Mouse (Mus musculus) adrenal gland, postnatal 4 days (tissue): ENCODE results near the gene Setd6. TPM values are rescaled to one million over a fixed set of nuclear protein-coding genes. Genes with fewer than 3 reads are reported as not detected.
A peak's percentile ranks its signal among the peaks of the same experiment; 100 is the strongest.

Experiments
- DNase-seq, 2 experiments: peaks; one replicate each; pipeline ENCODE4 v3.0.0; 2021 to 2022; ENCODE audit warnings: low spot score in 2 of 2, mixed read lengths in 2 of 2
- microRNA-seq: library from miRNA; unstranded; fragments of <30 nt; microRNA quantifications from one replicate; pipeline ENCODE4 v1.2.0, GENCODE M21; 2021
- total RNA-seq, 2 experiments: library from RNA; stranded (reverse); gene quantifications; 2 replicates each; pipeline ENCODE4 v1.2.3; 2021

Setd6 gene
- total RNA-seq, 2 experiments from 2014 or later = 26.0 to 28.7 TPM

DNA sequence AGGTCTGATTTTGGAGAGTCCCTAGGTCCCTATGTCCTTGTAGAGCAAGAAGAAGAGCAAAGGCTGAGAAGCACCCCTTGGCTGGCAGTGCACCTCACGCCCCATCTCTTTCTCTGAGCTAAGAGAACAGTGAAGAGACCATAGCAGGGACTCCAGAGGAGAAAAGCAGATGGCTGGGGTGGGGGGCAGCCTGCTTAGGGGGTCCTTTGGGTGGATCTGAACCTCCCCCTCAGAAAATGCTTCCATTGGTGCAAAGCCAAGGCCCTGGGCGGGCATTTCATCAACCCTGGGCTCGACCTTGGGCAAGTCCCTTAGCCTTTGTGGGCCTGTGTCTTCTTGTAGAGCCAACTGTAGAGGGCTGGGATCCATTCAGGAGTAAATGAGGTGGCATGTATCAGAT is 11.1 kb upstream of the Setd6 start:
- DNase-seq = no peak

DNA sequence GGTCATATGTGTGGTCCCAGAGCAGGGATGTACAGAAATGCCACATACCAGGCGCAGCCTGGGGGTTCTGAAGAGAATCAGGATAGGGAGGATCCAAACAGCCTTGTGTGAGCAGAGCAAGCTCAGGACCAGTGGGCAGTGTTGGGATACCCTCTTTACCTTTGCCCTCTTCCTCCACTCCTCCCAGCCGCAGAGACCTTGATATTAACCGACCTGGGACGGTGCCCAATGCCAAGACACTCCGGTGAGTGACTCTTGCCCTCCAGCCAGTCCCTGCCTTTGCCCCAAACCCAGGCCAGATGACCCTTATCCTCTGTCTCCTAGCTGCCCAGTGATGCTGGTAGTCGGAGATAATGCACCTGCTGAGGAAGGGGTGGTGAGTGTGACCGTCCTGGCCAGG is 6.1 kb upstream of the Setd6 start:
- no peak for DNase-seq

GRCm38 (mm10) chr8:95711029-95711428 is 4.7 kb upstream of the Setd6 start:
- no peak for DNase-seq

GRCm38 (mm10) chr8:95712395-95712794 is 3.3 kb upstream of the Setd6 start:
- DNase-seq = no peak

DNA sequence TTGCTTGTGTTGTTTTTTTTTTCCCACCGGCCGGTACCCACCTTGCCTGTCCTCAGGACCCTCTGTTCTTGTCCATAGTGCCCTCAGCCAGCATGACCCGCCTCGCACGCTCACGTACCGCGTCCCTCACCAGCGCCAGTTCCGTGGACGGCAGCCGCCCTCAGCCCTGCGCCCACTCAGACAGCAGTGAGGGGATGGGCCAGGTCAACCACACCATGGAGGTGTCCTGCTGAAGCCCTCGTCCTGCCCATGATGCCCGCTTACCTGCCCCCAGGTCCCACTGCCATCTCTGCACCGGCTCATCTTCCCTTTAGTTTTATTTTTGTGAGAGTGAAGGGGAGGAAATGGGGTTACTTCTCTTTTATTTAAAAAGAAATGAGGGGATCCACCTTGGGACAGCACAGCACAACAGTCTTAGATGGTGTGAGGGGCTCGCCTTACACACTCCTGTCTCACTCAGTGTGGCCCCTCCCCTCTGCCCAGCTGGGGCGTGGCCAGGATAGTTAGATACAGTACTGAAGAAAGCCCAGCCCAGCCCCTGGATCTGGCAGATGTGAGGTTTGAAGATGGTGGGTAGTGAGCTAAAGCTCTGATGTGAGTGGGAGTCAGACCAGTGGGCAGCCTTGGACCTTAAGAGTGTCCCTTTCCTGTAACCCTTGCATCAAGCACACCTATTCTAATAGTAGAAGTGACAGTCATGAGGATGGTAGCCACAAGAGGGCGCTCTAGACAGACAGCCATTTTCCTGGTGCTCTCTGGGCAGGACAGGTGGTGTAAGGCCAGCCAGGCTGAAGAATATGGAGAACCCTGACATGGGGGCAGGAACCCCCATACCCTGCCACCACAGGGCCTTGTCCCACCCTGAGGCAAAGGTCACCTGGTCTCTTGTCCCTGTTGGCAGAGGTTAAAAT is 2.3 kb upstream of the Setd6 start:
- DNase-seq = peak in 1 of 2 experiments; percentile 50

GRCm38 (mm10) chr8:95714367-95714766 is 1.3 kb upstream of the Setd6 start:
- no peak for DNase-seq

DNA sequence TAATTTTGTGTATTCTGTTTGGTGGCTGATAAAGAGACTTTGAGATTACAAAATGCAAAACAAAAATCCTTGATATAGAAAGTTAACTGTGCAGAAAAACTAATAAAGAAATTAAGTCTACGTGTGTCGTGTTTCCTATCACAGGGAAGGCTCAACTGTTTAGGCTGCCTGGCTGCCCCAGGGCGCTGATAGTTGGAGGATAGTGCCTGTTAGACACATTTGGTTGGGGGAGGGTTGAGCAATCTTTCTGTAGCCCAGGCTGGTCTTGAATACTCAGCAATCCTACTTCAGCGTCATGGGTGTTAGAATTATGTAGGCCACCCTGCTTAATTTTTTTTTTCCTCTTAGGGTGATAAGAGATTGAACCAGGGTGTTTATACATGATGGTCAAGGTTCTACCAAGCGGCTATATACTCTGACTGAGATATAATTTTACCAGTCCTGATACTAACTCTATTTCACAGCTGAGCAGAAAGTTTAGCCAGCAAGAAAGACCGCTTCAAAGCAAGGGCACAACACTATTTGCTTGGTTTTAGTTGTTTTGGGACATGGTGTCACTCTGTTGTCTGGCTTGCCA is 756 bp upstream of the Setd6 start:
- DNase-seq = no peak

DNA sequence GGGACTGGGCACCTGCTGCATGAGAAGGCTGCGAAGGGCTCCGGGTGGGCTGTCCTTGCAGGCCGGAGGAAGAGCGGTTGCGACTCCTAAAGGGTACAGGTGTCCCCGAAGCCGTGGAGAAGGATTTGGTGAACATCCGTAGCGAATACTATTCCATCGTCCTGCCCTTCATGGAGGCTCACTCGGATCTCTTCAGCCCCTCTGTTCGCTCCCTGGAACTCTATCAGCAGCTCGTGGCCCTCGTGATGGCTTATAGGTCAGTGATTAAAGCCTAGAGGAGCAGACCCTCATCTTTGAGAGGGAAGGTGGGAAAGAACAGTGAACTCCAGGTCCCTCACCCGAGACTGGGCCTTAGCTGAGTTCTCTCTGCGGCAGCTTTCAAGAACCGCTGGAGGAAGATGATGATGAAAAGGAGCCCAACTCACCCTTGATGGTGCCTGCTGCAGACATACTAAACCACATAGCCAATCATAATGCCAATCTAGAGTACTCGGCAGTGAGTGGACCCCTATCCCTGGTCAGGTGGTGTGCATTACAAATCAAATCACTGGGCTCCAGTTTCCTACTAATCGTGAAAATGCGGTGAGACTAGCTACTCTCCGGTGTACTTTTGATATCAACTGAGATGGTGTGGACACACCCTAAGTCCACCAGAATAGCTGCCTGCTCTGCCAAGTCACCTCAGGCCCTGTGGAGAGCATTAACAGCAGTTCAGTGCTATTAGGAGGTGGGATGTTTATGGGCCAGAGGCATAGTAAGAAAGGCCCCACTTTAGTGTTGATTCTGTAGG is 1.1 kb downstream of the Setd6 start:
- no peak for DNase-seq

DNA sequence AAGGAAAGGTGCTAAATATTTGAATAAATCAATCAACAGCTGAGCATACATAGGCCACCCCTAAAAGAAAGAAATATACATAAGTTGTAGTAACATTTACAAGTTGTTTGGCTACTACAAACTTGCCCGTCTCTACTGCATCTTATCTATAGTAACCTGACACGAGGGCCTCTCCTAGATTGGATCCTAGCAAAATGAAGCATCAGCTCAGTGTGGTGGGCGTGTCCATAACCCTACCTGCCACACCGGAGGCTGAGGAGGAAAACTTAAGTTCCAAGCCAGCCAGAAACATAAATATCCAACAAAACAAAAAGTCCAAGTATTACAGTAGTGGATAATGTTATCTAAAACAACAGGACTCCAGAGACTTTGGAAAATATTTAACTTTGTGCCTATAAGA is 11.9 kb downstream of the Setd6 start:
- DNase-seq = no peak

DNA sequence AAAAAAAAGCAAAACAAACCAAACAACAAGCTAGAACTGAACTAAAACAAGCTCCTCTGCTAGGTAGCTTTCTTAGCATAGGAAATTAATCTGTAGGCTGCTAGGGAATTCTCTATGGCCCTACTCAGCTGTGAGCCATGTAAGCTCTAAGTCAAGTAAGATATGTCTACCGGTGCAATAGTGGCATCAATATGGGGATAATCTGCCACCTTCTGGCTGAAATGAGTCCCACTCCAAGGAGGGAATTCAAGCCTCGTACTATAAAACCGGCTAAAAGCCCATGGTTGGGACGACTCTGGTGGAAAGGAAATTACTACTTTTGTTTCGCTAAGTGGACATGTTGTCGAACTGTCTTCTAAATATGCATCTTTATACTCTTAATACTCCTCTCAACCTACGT is 22.9 kb downstream of the Setd6 start:
- no peak for DNase-seq

DNA sequence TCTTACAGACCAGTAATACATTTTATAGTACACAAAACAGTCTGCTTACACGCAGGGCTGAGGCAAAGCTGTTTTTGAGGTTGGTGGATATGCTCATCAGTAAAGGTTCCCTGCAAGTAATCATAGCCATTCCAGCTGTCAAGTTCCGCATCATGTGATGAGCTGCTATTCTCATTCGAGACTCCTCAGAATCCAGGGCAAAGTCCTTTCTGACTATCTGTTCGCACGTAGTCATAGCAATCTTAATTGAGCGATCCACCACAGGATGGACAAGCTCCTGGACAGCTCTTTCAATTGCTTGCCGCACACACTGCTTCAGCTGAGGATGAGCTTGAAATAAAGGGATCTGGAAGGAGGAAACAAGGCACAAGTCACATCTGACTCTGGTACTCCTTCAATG is 26.1 kb downstream of the Setd6 start:
- DNase-seq = no peak

- DNase-seq = no peak
Observed at GRCm38 (mm10) chr8:95748028-95748427, 32.3 kb downstream of the Setd6 start.

GRCm38 (mm10) chr8:95751924-95752323 is 36.2 kb downstream of the Setd6 start:
- DNase-seq = no peak

DNA sequence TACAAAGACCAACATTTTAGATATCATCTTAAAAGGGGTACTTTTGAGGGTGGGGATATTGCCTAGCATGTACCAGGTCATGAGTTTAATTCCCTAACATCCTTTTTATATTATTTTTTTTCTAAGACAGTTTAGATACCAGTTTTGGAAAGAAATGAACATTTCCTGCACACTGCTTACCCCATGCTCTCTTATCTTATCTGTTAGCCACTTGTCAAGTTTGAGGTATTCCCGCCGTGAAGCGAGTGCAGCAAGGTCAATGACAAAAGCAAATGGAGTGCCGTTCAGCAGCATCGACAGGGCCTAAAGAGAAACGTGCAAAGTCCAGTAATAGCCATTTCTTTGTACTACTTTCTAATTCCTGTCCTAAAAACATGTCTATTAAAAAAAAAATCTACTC is 44.6 kb downstream of the Setd6 start:
- DNase-seq = no peak

DNA sequence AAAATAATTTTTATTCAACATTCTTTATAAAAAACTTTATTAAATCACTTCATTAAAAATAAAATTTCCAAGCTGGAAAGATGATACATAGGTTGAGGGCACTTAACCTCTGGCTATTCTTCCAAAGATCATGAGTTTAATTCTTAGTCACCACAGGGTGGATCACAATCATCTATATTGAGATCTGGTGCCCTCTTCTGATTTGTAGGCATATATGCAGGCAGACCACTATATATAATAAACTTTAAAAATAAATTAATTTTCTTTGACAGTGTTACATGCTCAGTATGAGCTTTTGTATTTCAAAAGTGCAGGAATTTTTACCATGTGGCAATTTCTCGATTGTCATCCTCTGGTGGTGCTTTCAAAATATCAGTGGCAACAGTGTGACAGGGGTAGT is 48.5 kb downstream of the Setd6 start:
- no peak for DNase-seq

Small RNA genes within 50 kb of the gene (microRNA-seq; reads per million reads assigned to microRNA genes)
- gene Mir7073 = 1.6 reads per million

Other genes with a start within 250 kb of the Setd6 start
- 10 to 100 TPM; 84.9 to 89.1 TPM for gene Csnk2a2, start 225.8 kb upstream of the Setd6 start, total RNA-seq
- 1 to 10 TPM; 1.4 to 2.4 TPM for gene Ccdc113, start 181.8 kb upstream of the Setd6 start, total RNA-seq
- not detected for gene Prss54, start 139.5 kb upstream of the Setd6 start, total RNA-seq
- gene Gins3, start 82.4 kb upstream of the Setd6 start, total RNA-seq = 1 to 10 TPM; 5.7 to 6.2 TPM
- gene Ndrg4, start 38.9 kb upstream of the Setd6 start, total RNA-seq = 10 to 100 TPM; 31.5 to 43.8 TPM
- 100 to 1,000 TPM; 193 to 230 TPM for gene Cnot1, start 91.6 kb downstream of the Setd6 start, total RNA-seq
- gene Sap18b, start 109.5 kb downstream of the Setd6 start, total RNA-seq = 100 to 1,000 TPM; 175 to 183 TPM
- 10 to 100 TPM; 25.3 to 25.5 TPM for gene Slc38a7, start 137.7 kb downstream of the Setd6 start, total RNA-seq
- 100 to 1,000 TPM; 160 to 170 TPM for gene Got2, start 172.7 kb downstream of the Setd6 start, total RNA-seq